Mouse (Mus musculus) stomach, postnatal 0 days (tissue): ENCODE measurements around the gene Gm17324.
A peak's percentile ranks its signal among the peaks of the same experiment; 100 is the strongest.

ENCODE experiments used
- CTCF ChIP-seq: IDR thresholded peaks from 2 replicates; pipeline ENCODE4 v1.5.1; 2016; ENCODE audit warnings: antibody characterized with exemption, low read depth, mild to moderate bottlenecking, moderate library complexity
- EP300 ChIP-seq: optimal IDR thresholded peaks from 2 replicates; pipeline ENCODE3; 2016; ENCODE audit warnings: antibody characterized with exemption

GRCm38 (mm10) chr9:78432471-78432870, 16.1 kb downstream of the Gm17324 start:
- TF ChIP-seq CTCF (peak; percentile 18), EP300 (no peak)
